Mouse (Mus musculus) stomach, postnatal 0 days (tissue): ENCODE measurements at regions not wholly inside any gene's neighbourhood (a gene's known extent, or its start where the extent isn't known, plus 50 kb on each side); places are given as distances from the start of the nearest gene placed in this dataset.

Experiments used
- ATAC-seq: fragments of 200-750 bp; cut with Nextera tagmentation; 2 replicates; pipeline ENCODE4 v1.8.0; 2017; ENCODE audit not compliant: low FRiP score, low TSS enrichment
- DNase-seq: peaks from one replicate; pipeline ENCODE4 v3.0.0-alpha.2; 2016; ENCODE audit warnings: low spot score
- H3K27ac ChIP-seq: fragments of 300-500 bp; sonication (generic); replicated peaks from 2 replicates; pipeline ENCODE4 v1.5.1; 2014; ENCODE audit warnings: mild to moderate bottlenecking, control low read depth
- H3K27me3 ChIP-seq: fragments of 300-500 bp; sonication (generic); 2 replicates; pipeline ENCODE4 v1.6.1; 2014; ENCODE audit warnings: low read length; ENCODE audit not compliant: control insufficient read depth, insufficient read depth
- H3K36me3 ChIP-seq: fragments of 300-500 bp; sonication (generic); 2 replicates; pipeline ENCODE4 v1.6.1; 2014; ENCODE audit warnings: low read length, mixed read lengths; ENCODE audit not compliant: control insufficient read depth, insufficient read depth
- H3K4me1 ChIP-seq: fragments of 300-500 bp; sonication (generic); replicated peaks from 2 replicates; pipeline ENCODE4 v1.6.1; 2014; ENCODE audit warnings: antibody characterized with exemption; ENCODE audit not compliant: control insufficient read depth, insufficient read depth
- H3K4me2 ChIP-seq: fragments of 300-500 bp; sonication (generic); replicated peaks from 2 replicates; pipeline ENCODE4 v1.6.1; 2014; ENCODE audit warnings: low read depth, mild to moderate bottlenecking, control low read depth, moderate library complexity
- H3K4me3 ChIP-seq: fragments of 300-500 bp; sonication (generic); 2 replicates; pipeline ENCODE4 v1.5.1; 2014; ENCODE audit warnings: low read depth, low read length, control low read depth
- H3K9ac ChIP-seq: fragments of 300-500 bp; sonication (generic); 2 replicates; pipeline ENCODE4 v1.6.1; 2014; ENCODE audit warnings: mild to moderate bottlenecking, low read length, control low read depth, mixed read lengths
- H3K9me3 ChIP-seq: fragments of 300-500 bp; sonication (generic); 2 replicates; pipeline ENCODE4 v1.6.1; 2016; ENCODE audit warnings: low read length; ENCODE audit not compliant: control insufficient read depth
- CTCF ChIP-seq: IDR thresholded peaks from 2 replicates; pipeline ENCODE4 v1.5.1; 2016; ENCODE audit warnings: antibody characterized with exemption, low read depth, mild to moderate bottlenecking, moderate library complexity
- EP300 ChIP-seq: optimal IDR thresholded peaks from 2 replicates; pipeline ENCODE3; 2016; ENCODE audit warnings: antibody characterized with exemption
- WGBS: fragments of 180-500 bp; shearing (Covaris S2); extraction: QIAGEN DNeasy Blood & Tissue Kit; methylation state at CpG from one replicate; pipeline ENCODE4 v1.1.7; 2014; 5-methylcytosine and 5-hydroxymethylcytosine counted together

- H3K9ac ChIP-seq, result no peak overlapping the region
- WGBS, result 90% methylated on average over 9 of the region's 9 CpGs
Measured at GRCm38 (mm10) chr17:27355717-27356116, 151.4 kb upstream of the Lemd2 start.

GRCm38 (mm10) chr17:27355056-27355455 is 150.8 kb upstream of the Lemd2 start:
- 93% methylated on average over 4 of the region's 4 CpGs for whole genome bisulfite sequencing
- Histone ChIP-seq H3K9me3 (no peaks in the 10 kb centered on the region), H3K4me2 (no peak overlapping the region), H3K27ac (no peak overlapping the region), H3K4me3 (no peak overlapping the region), H3K36me3 (no peaks in the 10 kb centered on the region), H3K9ac (no peak overlapping the region), H3K4me1 (no peaks in the 10 kb centered on the region), H3K27me3 (no peaks in the 10 kb centered on the region)
- TF ChIP-seq EP300, result no peak
- no peak for TF ChIP-seq CTCF
- DNase-seq (no peak), ATAC-seq (no peak)

More at GRCm38 (mm10) chr17:27355717-27356116, 151.4 kb upstream of the Lemd2 start:
- Histone ChIP-seq H3K27me3 (no peaks in the 10 kb centered on the region), H3K4me3 (no peak overlapping the region), H3K36me3 (no peaks in the 10 kb centered on the region), H3K4me2 (no peak overlapping the region), H3K4me1 (no peaks in the 10 kb centered on the region), H3K27ac (no peak overlapping the region), H3K9me3 (no peaks in the 10 kb centered on the region)
- TF ChIP-seq EP300, result no peak
- no peak for TF ChIP-seq CTCF
- no peak for ATAC-seq
- DNase-seq, result no peak

GRCm38 (mm10) chr17:27349911-27350310 is 145.6 kb upstream of the Lemd2 start:
- TF ChIP-seq CTCF (peak; percentile 49), EP300 (no peak)
- no peaks in the 10 kb centered on the region for H3K36me3 ChIP-seq
- H3K27me3 ChIP-seq, result no peaks in the 10 kb centered on the region
- no peak overlapping the region for H3K4me3 ChIP-seq
- H3K4me1 ChIP-seq, result no peaks in the 10 kb centered on the region
- DNase-seq, result peak; percentile 56
- H3K27ac ChIP-seq, result 0 out of 2 replicates have a peak overlapping the region, but pooled peaks have one; percentile 71
- H3K4me2 ChIP-seq, result no peak overlapping the region
- peak; percentile 84; the same call in 1 of the 2 replicates for ATAC-seq
- H3K9me3 ChIP-seq, result no peaks in the 10 kb centered on the region
- 83% methylated on average over 9 of the region's 9 CpGs for WGBS
- H3K9ac ChIP-seq, result no peak overlapping the region

GRCm38 (mm10) chr17:27349432-27349831 is 145.2 kb upstream of the Lemd2 start:
- H3K27ac ChIP-seq, result peak overlapping the region; percentile 71
- DNase-seq (no peak), ATAC-seq (peak; percentile 83)
- no peaks in the 10 kb centered on the region for H3K4me1 ChIP-seq
- H3K4me2 ChIP-seq, result no peak overlapping the region
- WGBS, result 76% methylated on average over 4 of the region's 4 CpGs
- H3K27me3 ChIP-seq, result no peaks in the 10 kb centered on the region
- H3K9ac ChIP-seq, result no peak overlapping the region
- H3K9me3 ChIP-seq, result no peaks in the 10 kb centered on the region
- no peak for TF ChIP-seq EP300
- no peak for TF ChIP-seq CTCF
- H3K4me3 ChIP-seq, result no peak overlapping the region
- no peaks in the 10 kb centered on the region for H3K36me3 ChIP-seq

DNA sequence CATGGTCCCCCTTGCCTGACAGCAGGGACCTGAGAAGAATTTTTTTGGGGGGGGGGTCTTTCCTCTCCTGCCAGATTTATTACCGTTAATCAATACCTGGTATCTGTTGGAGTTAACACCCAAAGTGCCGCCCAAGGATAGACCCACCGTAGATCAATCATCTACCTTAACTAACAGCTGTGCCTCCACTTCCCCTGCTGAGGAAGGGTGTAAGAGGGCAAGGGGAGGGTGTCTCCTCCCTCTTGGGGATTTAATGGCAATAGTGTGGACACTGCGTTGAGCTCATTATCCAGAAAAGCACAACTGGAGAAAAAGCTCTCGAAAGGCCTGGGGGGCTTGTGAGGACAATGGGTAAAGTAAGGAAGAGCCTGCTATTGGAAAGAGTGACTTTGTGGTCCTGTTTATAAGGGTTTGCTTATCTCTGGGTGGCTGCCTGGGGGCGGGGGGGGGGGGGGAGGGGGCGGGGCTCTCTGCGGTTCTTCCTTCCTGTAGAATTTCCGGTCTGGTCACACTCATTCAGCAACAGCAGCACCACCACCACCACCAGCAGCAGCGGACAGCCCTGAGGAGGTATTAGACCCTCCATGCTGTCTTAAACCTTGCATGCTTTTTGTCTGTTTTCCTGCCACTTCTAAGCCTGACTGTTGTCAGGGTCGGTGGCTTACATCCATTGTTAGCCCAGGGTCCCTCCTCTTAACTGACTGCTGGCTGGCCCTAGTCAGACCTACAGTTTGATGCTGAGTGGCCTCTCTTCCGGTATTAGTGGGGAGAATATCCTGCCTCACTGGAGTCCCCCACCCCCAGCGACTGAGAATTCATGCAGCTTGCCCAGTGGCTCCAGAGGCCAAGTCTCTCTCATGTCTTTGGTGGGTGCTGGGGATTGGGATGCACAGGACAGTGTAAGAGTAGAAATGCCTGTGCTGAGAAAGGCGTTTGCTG is 138.0 kb upstream of the Lemd2 start:
- no peak for DNase-seq
- WGBS, result 50% methylated on average over 13 of the region's 14 CpGs
- no peaks in the 10 kb centered on the region for H3K27me3 ChIP-seq
- ATAC-seq, result no peak
- no peak overlapping the region for H3K4me2 ChIP-seq
- no peak overlapping the region for H3K27ac ChIP-seq
- no peaks in the 10 kb centered on the region for H3K9me3 ChIP-seq
- TF ChIP-seq EP300 (no peak), CTCF (no peak)
- no peak overlapping the region for H3K9ac ChIP-seq
- no peak overlapping the region for H3K4me3 ChIP-seq
- no peaks in the 10 kb centered on the region for H3K4me1 ChIP-seq
- no peaks in the 10 kb centered on the region for H3K36me3 ChIP-seq

DNA sequence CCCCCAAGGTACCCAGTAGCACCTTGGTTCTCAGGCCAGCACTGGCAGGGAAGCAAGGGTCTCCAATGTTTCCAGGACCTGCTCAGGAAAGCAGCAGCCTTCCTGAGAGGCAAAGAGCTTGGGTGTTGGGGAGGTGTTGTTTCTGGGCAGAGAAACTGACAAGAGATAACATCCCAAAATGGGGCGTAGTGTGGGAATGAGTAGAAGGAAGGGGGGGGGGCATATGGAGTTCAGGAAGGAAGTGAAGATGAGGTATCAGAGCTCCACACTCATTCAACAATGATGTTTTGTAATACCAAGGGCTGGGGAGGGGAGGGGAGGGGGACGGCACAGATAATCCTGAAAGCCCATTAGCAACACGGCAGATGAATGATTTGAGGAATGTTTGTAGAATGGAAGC is 135.6 kb upstream of the Lemd2 start:
- ATAC-seq (no peak), DNase-seq (no peak)
- Histone ChIP-seq H3K4me2 (no peak overlapping the region), H3K9me3 (no peaks in the 10 kb centered on the region), H3K4me3 (no peak overlapping the region), H3K27me3 (no peaks in the 10 kb centered on the region), H3K9ac (no peak overlapping the region), H3K27ac (no peak overlapping the region), H3K4me1 (no peaks in the 10 kb centered on the region), H3K36me3 (no peaks in the 10 kb centered on the region)
- TF ChIP-seq CTCF (no peak), EP300 (no peak)
- 76% methylated on average over 3 of the region's 3 CpGs for WGBS
